Mouse (Mus musculus) liver, embryonic 11.5 days (tissue): ENCODE data around the gene Marveld1. TPM values are rescaled to one million over a fixed set of nuclear protein-coding genes. Genes with fewer than 3 reads are reported as not detected.

Source experiments
- ATAC-seq: fragments of 200-750 bp; cut with Nextera tagmentation; replicated peaks from 2 replicates; pipeline ENCODE4 v1.8.0; 2017; ENCODE audit warnings: moderate number of reproducible peaks, mild to moderate bottlenecking, moderate TSS enrichment, moderate library complexity; ENCODE audit not compliant: low FRiP score
- DNase-seq: peaks from one replicate; pipeline ENCODE4 v3.0.0-alpha.2; 2017; ENCODE audit warnings: low spot score
- H3K27ac ChIP-seq: fragments of 300-500 bp; sonication (generic); 2 replicates; pipeline ENCODE4 v1.5.1; 2014; ENCODE audit warnings: mild to moderate bottlenecking, low read depth, low read length, control low read depth
- H3K27me3 ChIP-seq: fragments of 300-500 bp; sonication (generic); replicated peaks from 2 replicates; pipeline ENCODE4 v1.6.1; 2014; ENCODE audit warnings: low read length, mixed read lengths; ENCODE audit not compliant: control insufficient read depth, insufficient read depth
- H3K36me3 ChIP-seq: fragments of 300-500 bp; sonication (generic); 2 replicates; pipeline ENCODE4 v1.6.1; 2014; ENCODE audit warnings: mild to moderate bottlenecking, low read length, moderate library complexity, mixed read lengths; ENCODE audit not compliant: control insufficient read depth, insufficient read depth
- H3K4me1 ChIP-seq: fragments of 300-500 bp; sonication (generic); replicated peaks from 2 replicates; pipeline ENCODE4 v1.6.1; 2014; ENCODE audit warnings: low read length, mixed read lengths; ENCODE audit not compliant: control insufficient read depth, insufficient read depth
- H3K4me2 ChIP-seq: fragments of 300-500 bp; sonication (generic); 2 replicates; pipeline ENCODE4 v1.6.1; 2014; ENCODE audit warnings: mild to moderate bottlenecking, control low read depth, moderate library complexity
- H3K4me3 ChIP-seq: fragments of 300-500 bp; sonication (generic); 2 replicates; pipeline ENCODE4 v1.5.1; 2014; ENCODE audit warnings: low read depth, low read length, control low read depth
- H3K9ac ChIP-seq: fragments of 300-500 bp; sonication (generic); 2 replicates; pipeline ENCODE4 v1.6.1; 2014; ENCODE audit warnings: low read depth, low read length, control low read depth
- H3K9me3 ChIP-seq: fragments of 300-500 bp; sonication (generic); 2 replicates; pipeline ENCODE4 v1.6.1; 2016; ENCODE audit warnings: low read length, inconsistent platforms, mixed read lengths; ENCODE audit not compliant: control insufficient read depth
- WGBS: fragments of 180-500 bp; shearing (Covaris S2); extraction: QIAGEN DNeasy Blood & Tissue Kit; methylation state at CpG from one replicate; pipeline ENCODE4 v1.1.7; 2014; 5-methylcytosine and 5-hydroxymethylcytosine counted together
- polyA plus RNA-seq: library from polyadenylated mRNA; unstranded; fragments of >200 nt; fragmentation: Nextera tagmentation; extraction: Ambion mirVana; gene quantifications from 2 replicates; pipeline ENCODE4 v1.2.1, GENCODE M21; 2014

Marveld1 gene
- polyA plus RNA-seq, 1 experiment from 2014 or later = 5.4 TPM

DNA sequence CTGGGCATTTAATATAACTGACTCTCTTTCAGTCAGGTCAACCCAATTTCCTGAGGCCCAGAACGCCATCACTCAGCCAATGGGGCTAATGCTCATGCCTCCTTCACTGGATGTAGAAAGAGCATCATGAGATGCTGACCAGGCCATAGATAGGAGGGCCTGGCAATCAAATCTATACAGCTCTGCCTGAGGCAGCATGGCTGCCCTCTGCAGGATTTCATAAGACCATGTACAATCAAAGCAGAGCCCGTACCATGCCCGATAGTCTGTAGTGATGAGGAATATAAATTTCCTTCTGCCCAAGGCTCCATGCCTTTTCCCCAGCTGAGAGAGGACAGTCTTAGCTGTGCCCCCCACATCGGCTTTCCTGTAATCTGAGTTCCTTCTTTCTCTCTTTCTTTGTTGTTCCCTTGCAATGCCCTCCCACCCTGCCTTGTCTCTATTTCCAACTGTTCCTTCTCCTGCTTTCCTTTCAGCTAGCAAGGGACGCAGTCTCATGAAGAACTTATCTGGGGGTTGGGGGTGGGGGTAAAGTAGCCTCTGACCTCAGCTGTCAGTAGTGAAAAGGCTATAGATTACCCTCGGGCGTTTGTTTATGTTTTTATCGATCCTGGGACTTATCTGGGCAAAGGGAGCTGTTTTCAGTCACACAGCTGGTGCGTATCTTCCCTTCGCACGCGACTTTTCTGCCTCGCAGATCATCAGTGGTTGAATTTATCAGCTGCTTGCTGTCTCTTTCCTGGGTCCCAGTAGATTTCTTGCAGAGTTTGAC, 11.2 kb downstream of the Marveld1 start:
- ATAC-seq (peak; percentile 57), DNase-seq (no peak)
- H3K9ac ChIP-seq = no peak overlapping the region
- no peak overlapping the region for H3K27ac ChIP-seq
- H3K9me3 ChIP-seq = no peaks in the 10 kb centered on the region
- H3K4me3 ChIP-seq = no peak overlapping the region
- peak overlapping the region; percentile 48 for H3K4me2 ChIP-seq
- 23% methylated on average over 13 of the region's 13 CpGs for WGBS
- H3K27me3 ChIP-seq = no peaks in the 10 kb centered on the region
- peaks cover 17% of the 10 kb centered on the region for H3K4me1 ChIP-seq
- H3K36me3 ChIP-seq = no peaks in the 10 kb centered on the region

DNA sequence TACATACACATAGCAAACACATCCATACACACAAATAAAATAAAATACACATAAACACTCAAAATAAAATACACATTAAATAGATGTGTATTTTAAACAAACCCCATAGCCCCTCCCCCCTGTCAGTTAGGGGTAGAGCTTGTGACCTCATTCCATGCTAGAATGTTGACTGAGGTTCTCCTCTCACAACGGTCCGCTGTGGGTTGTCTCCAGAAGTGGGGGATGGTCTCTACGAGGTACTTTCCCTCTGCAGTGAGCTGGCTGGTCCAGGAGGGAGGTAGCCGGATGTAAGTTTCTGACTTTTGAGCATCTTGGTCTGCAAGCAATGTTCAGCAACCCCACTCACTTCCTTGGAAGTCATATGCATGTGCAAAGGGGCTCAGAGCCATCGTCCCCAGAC, 16.6 kb downstream of the Marveld1 start, which contains the start of gene Zfyve27:
Gene Zfyve27, plus strand, starts transcription at position 188 of the 400 bp plus-strand sequence.
- ATAC-seq (no peak), DNase-seq (no peak)
- Histone ChIP-seq H3K4me2 (no peak within 1 kb of the TSS), H3K36me3 (no peaks in the 10 kb centered on the region), H3K4me3 (no peak within 1 kb of the TSS), H3K9ac (no peak within 1 kb of the TSS), H3K27me3 (0 out of 2 replicates have a peak, but pooled peaks cover 7% of the 10 kb centered on the region), H3K4me1 (peaks cover 5% of the 10 kb centered on the region), H3K9me3 (no peaks in the 10 kb centered on the region), H3K27ac (no peak within 1 kb of the TSS)
- WGBS = 58% methylated on average over 5 of the region's 5 CpGs

DNA sequence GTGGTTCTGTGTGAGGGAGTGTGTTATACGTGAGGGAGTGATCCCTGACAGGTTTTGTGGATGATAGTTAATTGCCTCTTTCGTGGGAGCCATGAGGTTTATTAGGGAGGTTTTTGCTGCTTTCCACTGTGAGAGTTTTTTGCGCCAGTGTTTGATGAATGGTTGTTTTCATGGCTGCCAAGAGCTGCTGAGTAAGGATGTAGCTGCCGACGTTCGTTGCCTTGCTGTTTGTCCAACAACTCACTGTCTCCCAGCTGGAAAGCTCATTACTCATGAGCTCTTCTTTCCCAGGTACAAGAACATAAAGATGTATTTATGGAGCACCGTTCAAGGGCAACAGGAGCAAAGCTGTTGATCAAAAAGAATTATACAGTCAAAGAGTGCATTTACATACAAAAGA, 17.0 kb downstream of the Marveld1 start:
- Histone ChIP-seq H3K4me1 (peaks cover under 1% of the 10 kb centered on the region), H3K4me3 (no peak overlapping the region), H3K27me3 (0 out of 2 replicates have a peak, but pooled peaks cover 8% of the 10 kb centered on the region), H3K9ac (no peak overlapping the region), H3K9me3 (no peaks in the 10 kb centered on the region), H3K36me3 (no peaks in the 10 kb centered on the region), H3K4me2 (no peak overlapping the region), H3K27ac (no peak overlapping the region)
- 52% methylated on average over 7 of the region's 7 CpGs for WGBS
- DNase-seq (no peak), ATAC-seq (no peak)

DNA sequence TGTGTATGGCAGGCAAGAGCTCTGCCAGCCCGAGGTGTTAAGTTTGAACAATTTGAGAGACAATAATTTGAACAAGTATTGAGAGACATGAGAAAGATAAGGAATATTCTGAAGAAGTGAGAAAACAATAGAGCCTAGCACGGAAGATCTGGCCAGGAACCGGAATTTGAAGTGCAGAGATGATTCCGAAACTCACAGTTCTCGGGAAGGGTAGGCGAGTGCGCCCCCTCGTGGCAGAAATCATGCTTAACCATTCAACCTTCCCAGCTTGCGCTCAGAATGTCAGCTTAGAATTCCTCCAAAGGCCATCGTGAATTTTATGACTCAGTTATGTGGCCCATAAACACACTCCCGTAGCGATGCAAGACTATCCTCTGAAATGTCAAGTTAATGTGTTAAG, 18.9 kb downstream of the Marveld1 start:
- 2% methylated on average over 12 of the region's 12 CpGs for WGBS
- DNase-seq (peak; percentile 82), ATAC-seq (no peak)
- H3K27ac ChIP-seq = no peak overlapping the region
- H3K9me3 ChIP-seq = no peaks in the 10 kb centered on the region
- H3K4me1 ChIP-seq = peaks cover 4% of the 10 kb centered on the region
- no peak overlapping the region for H3K9ac ChIP-seq
- no peak overlapping the region for H3K4me3 ChIP-seq
- H3K27me3 ChIP-seq = 0 out of 2 replicates have a peak, but pooled peaks cover 8% of the 10 kb centered on the region
- no peaks in the 10 kb centered on the region for H3K36me3 ChIP-seq
- H3K4me2 ChIP-seq = peak overlapping the region; percentile 39; the same call in 1 of the 2 replicates

DNA sequence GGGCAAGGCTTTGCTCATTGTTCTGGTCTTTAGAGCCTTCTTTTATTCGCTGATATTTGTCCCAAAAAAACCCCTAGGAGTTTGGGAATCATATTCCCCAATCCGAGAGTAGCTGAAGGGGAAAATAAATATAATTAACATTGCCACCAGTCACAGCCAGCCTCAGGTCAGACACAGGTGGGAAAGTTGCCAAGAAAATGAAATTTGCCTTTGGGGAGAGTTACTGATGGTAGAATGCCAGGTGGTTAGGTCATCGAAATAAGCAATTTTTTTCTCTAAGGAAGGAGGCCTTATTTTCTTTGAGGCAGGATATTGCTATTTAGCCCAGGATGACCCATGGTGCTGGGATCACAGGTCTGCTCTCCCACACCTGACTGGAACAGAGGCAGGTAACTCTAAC, 19.6 kb downstream of the Marveld1 start:
- WGBS = 56% methylated on average over 3 of the region's 3 CpGs
- no peak for ATAC-seq
- Histone ChIP-seq H3K27me3 (0 out of 2 replicates have a peak, but pooled peaks cover 8% of the 10 kb centered on the region), H3K36me3 (no peaks in the 10 kb centered on the region), H3K4me2 (no peak overlapping the region), H3K9me3 (no peaks in the 10 kb centered on the region), H3K4me1 (peaks cover 4% of the 10 kb centered on the region), H3K9ac (no peak overlapping the region), H3K4me3 (no peak overlapping the region), H3K27ac (no peak overlapping the region)
- DNase-seq = no peak

DNA sequence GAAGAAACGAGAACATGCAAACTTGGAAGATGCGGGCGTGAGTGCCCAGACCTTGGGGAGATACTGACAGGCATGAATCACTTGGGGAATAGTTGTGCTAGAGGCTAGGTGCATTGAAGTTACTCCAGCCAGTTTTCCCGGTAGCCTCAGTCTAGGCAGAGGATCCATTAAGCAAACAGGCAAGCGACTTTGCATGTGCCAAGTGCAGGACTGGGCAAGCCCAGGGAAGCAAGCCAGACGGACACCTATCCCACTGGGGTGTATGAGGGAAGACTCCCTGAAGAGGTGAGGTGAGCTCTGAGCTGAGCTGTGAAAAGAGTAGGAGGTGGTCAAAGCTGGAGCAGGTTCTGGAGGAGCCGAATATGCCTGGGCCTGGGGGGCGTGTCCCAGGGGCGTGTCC, 20.3 kb downstream of the Marveld1 start:
- DNase-seq (no peak), ATAC-seq (no peak)
- Histone ChIP-seq H3K9me3 (no peaks in the 10 kb centered on the region), H3K36me3 (no peaks in the 10 kb centered on the region), H3K4me2 (no peak overlapping the region), H3K27ac (no peak overlapping the region), H3K9ac (no peak overlapping the region), H3K4me1 (peaks cover 4% of the 10 kb centered on the region), H3K27me3 (0 out of 2 replicates have a peak, but pooled peaks cover 8% of the 10 kb centered on the region), H3K4me3 (no peak overlapping the region)
- 62% methylated on average over 9 of the region's 9 CpGs for WGBS

DNA sequence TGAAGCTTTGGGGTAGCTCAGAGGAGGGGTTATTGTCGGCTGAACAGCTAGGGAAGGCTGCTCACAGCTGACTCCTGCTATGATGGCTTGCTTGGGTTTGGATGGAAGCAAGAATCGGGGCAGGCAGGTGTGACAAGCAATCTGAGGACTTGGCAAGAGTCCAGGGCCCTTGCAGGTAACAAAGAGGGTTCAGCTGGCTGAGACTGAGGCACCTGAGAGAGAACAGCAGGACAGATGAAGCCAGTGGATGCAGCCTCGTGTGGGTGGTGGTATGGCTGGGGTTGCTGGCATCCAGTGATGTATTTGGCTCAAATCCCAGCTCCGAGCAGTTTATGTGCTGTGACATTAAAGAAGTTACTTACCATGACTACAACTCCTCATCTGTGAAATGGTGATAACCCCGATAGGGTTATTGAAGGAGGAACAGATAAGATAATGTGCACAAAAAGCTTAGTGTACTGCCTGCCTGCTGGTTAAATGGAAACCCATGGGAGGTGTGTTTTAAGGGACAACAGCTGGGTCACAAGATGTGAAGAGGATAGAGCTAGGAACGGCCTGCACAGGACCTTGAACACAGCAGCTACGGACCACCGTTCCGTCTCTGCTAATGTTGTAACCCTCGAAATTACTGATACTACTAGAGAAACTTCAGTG, 22.2 kb downstream of the Marveld1 start:
- Histone ChIP-seq H3K4me2 (peak overlapping the region; percentile 91), H3K36me3 (no peaks in the 10 kb centered on the region; the same call in 1 of the 2 replicates), H3K4me1 (peaks cover 4% of the 10 kb centered on the region), H3K9me3 (no peaks in the 10 kb centered on the region), H3K27me3 (0 out of 2 replicates have a peak, but pooled peaks cover 8% of the 10 kb centered on the region), H3K9ac (no peak overlapping the region; the same call in 1 of the 2 replicates), H3K27ac (no peak overlapping the region), H3K4me3 (0 out of 2 replicates have a peak overlapping the region, but pooled peaks have one; percentile 87)
- no peak for DNase-seq
- WGBS = 51% methylated on average over 10 of the region's 10 CpGs
- peak; percentile 37 for ATAC-seq

DNA sequence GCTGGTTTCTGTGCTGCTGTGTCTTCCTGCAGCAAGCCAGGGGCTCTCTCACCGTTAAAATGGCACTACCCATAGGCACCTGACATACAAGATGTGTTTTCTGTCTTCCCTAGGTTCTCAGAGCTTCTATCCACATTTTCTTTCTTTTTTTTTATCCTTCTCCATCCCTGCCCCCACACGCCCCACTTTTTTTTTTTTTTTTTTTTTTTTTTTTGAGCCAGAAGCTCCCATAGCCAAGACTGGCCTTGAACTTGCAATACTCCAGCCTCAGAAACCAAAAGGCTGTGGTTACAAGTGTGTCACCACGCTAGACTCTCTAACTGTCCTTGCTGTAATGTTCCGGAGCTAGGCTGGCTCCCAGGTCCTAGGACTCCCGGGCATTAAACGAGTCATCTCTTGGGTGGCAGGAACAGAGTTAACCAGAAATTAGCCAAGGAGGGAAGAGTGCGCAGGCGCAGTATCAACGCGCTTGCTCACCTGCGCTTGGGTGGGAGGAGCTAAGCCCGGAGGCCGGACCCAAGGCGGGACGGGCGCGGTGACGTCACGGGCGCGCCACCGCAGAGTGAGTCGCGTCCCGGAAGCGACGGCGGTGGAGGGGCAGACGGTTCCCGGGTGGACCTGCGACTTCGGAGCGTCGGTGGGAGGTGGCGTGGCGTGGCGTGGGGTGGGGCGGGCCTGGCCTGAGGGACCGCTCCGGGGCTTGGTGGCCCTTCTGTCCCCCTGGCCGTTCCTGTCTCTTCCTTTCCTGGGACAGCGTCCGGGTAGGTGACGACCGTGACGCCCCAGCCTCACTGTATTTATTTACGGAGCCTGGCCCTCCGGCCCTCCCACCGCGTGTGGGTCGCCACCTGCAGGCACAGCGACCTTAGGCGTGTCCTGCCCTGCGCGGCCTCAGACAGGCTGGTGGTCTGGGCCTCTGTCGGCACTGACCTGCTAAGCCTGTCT, 23.1 kb downstream of the Marveld1 start:
- peak overlapping the region; percentile 51; the same call in 1 of the 2 replicates for H3K27ac ChIP-seq
- H3K27me3 ChIP-seq = 0 out of 2 replicates have a peak, but pooled peaks cover 8% of the 10 kb centered on the region
- peaks cover 4% of the 10 kb centered on the region for H3K4me1 ChIP-seq
- H3K4me3 ChIP-seq = peak overlapping the region; percentile 87
- DNase-seq (peak; percentile 90), ATAC-seq (peak; percentile 92)
- no peaks in the 10 kb centered on the region for H3K9me3 ChIP-seq
- peak overlapping the region; percentile 88 for H3K9ac ChIP-seq
- 2% methylated on average over 55 of the region's 56 CpGs for WGBS
- H3K4me2 ChIP-seq = peak overlapping the region; percentile 91
- H3K36me3 ChIP-seq = no peaks in the 10 kb centered on the region; the same call in 1 of the 2 replicates
